Mouse (Mus musculus): ENCODE data around the gene Plcb4. TPM values are rescaled to one million over a fixed set of nuclear protein-coding genes. Genes with fewer than 3 reads are reported as not detected.
"Not testable (repeated sequence)": the region's sequence is repeated elsewhere in the genome, so short reads cannot be mapped to it uniquely, and the experiment has no call there.

Plcb4 gene
- total RNA-seq, 2 experiments from 2014 or later, result 25.7 to 34.5 TPM

DNA sequence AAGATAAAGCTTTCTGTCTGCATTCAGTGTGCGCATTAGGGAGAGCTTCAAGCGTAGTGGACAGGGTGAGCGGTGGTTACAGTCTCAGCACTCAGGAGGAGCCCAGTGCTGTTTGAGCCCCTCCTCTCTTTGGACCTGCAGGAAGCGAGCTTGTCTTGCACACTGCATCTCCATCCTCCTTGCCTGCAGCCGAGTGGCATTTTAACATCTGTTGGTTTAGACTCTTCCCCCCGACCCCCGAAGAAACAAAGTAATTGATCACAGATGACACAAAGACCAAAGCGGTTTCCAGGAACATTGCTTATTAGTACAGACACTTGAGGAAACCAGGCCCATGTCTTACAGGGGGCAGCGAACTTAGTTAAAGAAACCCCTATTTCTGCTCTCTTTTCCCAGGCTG, 207.6 kb downstream of the Plcb4 start:
- no peak for DNase-seq
- intact Hi-C loops (cut with DNase I; ENCODE audit: low total_unique reads), result no loop called here

DNA sequence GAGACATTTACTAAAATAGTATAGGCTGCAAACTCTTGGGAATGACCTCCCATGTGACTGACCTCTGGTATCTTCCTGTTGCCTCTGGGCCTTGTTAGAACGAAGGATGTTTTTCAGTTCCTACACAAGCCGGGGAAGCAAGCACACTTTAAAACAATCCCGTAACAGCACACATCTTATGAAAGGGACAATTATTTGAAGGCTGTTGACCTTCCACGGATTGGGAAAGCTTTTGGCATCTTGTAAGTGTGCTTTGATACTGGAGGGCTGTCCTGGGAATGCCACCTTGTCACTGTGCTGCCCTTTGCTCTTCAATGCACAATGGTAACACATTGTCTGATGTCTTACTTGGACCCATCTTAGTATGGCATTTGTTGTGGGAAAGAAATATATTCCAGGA, 208.0 kb downstream of the Plcb4 start:
- no peak for DNase-seq
- intact Hi-C loops (cut with DNase I; ENCODE audit: low total_unique reads), result no loop called here

DNA sequence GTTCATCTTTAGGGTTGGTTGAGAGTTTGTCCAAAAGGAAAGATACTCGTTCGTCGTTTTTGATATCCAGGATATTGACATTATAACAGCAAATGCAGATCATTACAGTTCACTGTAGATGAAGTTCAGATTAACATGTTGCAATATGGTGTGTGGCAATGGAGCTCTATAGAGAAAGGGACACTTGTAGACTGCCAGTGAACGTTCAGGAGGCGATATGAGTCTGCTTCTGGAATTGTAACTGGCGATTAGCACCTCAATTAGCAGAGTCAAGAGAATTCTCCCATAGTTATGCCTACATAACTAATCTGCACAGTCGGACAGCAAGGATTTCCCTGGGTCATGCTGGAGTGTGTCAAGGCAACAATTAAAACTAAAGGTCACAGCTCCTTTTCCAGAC, 210.8 kb downstream of the Plcb4 start:
- intact Hi-C loops (cut with DNase I; ENCODE audit: low total_unique reads), result loop anchor here (10.0 kb wide), 1 partner anchor 55 kb away; no protein-coding TSS in a partner anchor
- DNase-seq, result no peak

DNA sequence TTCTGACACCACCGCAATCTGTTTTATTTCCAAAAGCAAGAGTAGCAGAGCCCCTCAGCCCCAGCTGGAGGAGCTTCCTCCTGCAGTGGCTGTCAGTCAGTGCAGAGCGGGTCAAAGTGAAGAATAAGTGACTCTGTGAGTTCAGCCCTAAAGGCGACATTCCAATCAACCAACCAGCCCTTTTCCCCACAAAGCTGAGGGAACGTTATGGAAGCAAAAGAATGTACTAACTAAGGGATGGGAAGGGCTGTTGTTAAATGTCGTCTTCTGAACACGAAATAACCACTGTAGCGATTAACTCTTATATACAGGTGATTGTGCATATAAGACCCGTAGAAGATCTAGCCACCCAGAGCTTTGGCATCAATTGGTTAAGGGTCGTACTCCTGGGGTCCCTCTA, 214.3 kb downstream of the Plcb4 start:
- intact Hi-C loops (cut with DNase I; ENCODE audit: low total_unique reads), result loop anchor here (10.0 kb wide), 1 partner anchor 58 kb away; no protein-coding TSS in a partner anchor
- DNase-seq, result no peak

DNA sequence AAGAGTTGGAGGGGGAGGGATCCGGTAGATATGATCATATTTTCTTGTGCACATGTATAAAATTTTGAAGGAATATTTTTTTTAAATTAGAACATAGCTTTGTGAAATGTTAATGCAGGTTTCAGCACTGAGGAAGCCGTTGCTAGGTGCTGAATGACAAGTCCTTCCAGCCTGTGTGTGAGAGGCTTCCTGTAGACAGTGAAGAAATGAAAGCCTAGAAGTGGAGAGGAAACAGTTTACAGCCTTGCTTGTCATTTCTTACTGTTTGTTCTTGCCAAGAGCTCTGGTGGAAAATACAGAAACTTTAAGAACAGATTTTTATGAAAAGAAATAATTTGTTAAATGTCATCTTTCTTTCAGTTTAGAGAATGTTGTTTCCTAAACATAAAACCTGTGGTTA, 214.9 kb downstream of the Plcb4 start:
- DNase-seq, result no peak
- intact Hi-C loops (cut with DNase I; ENCODE audit: low total_unique reads), result loop anchor here (10.0 kb wide), 1 partner anchor 59 kb away; no protein-coding TSS in a partner anchor

DNA sequence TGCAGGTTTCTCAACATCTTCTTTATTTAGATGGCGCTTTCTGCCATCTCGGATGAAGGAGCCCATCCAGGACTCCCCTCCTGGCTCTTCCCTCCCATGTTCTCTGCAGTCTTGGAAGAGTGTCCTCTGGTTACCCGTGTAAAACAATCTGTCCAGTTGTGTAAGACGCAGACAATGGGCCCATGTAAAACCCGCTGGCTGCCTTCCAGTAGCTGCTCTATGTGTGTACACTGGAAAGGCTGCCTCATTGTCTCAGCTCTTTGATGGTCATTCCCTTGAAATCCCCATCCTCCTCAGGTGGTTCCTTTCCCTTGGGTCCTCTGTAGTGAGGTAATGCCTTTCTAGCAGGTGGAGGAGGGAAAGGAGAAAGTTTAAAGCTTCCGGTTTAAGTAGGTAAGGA, 216.7 kb downstream of the Plcb4 start:
- DNase-seq, result peak; percentile 45
- intact Hi-C loops (cut with DNase I; ENCODE audit: low total_unique reads), result loop anchor here (10.0 kb wide), 1 partner anchor 61 kb away; no protein-coding TSS in a partner anchor

DNA sequence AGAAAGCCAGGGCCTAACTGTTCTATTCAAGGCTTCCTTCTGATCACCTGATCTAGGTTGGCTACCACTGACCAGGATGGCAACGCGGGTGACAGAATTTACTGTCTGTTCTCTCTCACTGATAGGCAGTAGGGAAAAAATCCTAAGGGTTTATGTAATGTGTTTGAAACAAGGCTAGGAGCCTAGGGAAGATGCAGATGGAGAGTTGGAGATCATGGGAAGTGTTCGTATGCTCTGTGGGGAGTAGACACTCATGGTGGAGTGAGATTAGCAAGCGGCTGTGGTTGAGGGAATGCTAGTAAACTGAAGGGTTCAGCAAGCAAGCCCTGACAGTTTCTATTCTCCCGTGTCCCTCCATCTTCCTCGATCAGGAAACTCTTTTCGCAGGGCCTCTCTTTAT, 220.5 kb downstream of the Plcb4 start:
- intact Hi-C loops (cut with DNase I; ENCODE audit: low total_unique reads), result loop anchor here (10.0 kb wide), 1 partner anchor 65 kb away; no protein-coding TSS in a partner anchor
- no peak for DNase-seq

DNA sequence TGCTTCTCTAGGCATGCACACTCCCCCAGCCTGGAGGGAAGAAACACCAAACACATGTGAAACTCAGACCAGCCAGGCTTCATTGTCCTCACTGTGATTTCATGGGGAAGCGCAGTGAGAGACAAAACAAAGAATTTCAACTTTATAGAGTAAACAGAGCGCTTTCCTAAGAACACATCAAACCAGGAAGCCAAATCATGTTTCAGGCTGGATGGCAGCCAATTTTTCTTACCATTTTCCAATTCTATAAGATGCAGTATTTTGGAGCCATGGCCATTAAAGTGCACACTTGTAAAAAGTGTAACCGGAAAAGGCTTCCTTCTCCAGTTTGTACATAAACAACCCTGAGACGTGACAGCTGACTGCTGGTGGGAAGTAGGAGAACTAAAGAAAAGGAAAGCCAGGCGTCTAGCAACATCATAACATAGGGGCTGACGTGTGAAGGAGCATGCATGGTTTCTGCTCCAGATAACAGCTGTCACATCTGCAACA, 221.5 kb downstream of the Plcb4 start:
- intact Hi-C loops (cut with DNase I; ENCODE audit: low total_unique reads), result no loop called here
- no peak for DNase-seq

DNA sequence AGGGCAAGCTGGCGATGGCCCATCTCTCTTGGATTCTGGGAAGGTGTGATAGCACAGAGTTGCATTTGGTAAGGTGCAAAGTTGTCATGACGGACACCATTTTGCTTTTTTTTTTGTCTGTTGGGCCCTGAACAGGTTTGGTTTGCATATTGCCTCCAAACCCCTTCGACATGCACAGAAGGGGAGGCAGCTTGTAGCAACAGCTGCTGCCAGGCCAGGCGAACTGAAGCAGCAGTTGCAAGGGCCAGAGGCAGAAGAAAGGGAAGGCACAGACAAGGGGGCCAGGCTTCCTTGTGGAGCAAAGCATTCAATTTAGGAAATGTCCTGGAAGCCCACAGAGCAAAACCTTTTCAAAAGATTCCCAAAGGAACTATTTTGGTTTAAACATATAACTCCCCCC, 224.5 kb downstream of the Plcb4 start:
- intact Hi-C loops (cut with DNase I; ENCODE audit: low total_unique reads), result no loop called here
- DNase-seq, result no peak

DNA sequence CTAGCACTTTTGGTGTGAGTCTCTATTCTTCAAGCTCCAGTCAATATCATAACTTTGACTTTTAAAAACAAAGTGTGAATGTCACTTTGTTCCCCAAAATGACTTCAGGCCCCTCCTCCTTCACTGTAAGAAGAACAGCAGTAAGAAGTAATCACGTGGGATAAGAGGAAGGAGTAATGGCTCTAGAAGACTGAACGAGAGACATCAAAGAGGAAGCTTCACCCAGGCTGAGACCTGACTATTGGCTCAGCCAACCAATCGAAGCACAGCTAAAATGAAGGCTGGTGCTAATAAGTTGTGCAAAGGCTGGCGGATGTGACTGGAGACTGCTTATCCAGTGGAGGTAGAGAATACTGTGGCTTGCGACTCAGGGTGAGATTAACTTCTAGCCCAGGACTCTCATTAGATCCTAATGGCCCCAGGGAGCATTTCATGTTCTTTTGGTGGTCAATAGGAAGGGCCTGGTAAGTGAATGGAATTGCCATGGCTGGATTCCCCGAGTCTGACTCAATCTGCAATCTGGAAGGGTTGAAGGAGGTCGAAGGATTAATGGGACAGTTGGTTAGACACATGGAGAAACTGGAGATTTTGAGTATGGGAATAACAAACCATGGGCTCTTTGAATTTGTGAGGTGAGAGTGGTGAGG, 225.8 kb downstream of the Plcb4 start:
- intact Hi-C loops (cut with DNase I; ENCODE audit: low total_unique reads), result no loop called here
- DNase-seq, result no peak

DNA sequence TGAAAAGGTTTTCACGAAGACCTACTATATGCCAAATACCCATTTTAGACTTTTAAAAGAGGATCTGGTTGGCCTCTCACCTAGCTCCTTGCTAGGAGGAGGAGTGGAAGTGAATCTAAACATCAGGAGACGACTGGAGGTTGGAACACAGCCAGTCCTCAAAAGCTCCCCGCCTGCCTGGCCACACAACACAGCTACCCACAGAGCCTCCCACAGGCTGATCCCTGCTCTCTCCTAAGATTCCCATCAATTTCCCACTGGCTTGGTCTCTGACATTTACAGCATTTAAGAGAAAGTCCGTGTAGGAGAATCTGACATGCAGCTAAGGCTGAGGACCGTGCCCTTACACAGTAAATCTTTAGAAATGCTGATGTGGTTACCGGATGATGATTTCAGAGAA, 226.8 kb downstream of the Plcb4 start:
- no peak for DNase-seq
- intact Hi-C loops (cut with DNase I; ENCODE audit: low total_unique reads), result no loop called here

DNA sequence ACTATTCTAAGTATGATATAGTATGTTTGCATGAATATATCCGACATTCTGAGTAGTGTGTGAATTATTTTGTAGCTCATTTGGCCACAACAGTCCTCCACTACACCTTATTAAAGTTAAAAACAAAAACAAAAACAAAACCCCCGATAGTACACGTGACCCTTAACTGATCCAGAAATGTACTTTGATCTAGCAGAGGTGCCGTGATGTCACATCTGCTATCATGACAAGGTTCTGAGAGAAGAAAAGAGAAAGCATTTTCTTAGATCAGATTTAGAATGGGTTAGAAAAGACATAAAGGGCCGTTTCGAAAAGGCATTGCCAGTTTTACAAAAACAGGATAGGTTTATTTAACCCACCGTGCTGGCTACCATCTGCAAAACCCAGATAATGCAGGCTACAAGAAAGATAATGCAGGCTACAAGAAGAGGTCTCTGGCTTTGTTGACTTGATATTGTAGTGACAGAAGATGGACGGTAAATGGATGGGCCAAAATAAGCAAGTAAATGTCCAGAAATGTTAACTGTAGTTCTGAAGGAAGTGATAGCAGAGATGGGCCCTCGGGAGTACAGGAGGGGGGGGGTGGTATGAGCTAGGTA, 227.4 kb downstream of the Plcb4 start:
- intact Hi-C loops (cut with DNase I; ENCODE audit: low total_unique reads), result no loop called here
- DNase-seq, result no peak

DNA sequence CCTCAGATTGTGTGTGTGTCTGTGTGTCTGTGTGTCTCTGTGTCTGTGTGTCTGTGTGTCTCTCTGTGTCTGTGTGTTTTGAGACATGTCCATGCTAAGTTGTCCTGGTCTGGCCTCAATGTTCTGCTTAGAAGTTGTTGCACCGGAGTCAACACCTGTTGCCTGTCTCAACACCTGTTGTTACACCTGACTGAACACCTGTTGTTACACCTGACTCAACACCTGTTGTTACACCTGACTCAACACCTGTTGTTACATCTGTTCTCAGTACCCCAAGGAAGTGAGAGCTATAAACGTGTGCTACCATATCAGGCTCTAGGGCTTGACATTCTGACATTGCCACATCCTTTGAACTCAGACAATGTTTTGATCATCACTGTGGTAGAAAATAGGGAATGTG, 229.0 kb downstream of the Plcb4 start:
- intact Hi-C loops (cut with DNase I; ENCODE audit: low total_unique reads), result no loop called here
- no peak for DNase-seq

DNA sequence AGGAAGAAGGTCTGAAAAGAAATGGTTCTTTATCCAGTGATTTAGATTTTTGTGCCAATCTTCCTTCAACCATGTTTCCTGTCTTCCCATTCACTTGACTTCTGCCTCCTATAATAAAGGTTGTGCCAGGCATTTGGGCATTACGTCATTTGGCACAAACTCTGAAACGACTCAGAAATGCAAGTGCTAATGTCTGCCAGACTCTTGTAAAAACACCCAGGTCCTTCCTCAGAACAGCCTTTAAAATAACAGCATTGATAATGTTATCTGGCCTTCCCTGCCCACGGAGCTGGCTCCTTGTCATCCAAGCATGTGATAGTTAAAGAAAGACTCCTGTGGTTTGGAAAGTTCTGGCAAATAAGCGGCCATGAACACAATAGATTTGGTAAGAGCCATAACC, 229.4 kb downstream of the Plcb4 start:
- intact Hi-C loops (cut with DNase I; ENCODE audit: low total_unique reads), result no loop called here
- no peak for DNase-seq

DNA sequence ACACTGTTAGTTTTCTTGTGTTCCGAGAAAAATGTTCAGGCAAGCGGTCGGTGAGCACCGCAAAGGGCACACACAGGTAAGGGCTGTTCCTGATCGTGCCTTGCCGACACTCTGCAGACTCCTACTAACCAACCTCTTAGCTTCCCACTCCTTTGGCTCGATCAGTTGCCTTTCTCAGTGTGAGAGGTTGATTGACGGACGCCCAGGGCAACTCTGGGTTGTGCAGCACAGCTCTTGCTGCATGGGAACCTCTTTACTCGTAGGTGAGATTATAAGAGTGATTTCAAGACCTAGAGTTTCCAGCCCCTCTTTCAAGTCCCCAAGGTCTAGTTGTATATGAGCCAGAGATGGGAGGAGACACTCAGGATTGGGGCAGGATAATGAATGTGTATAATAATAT, 230.0 kb downstream of the Plcb4 start:
- intact Hi-C loops (cut with DNase I; ENCODE audit: low total_unique reads), result no loop called here
- DNase-seq, result no peak

DNA sequence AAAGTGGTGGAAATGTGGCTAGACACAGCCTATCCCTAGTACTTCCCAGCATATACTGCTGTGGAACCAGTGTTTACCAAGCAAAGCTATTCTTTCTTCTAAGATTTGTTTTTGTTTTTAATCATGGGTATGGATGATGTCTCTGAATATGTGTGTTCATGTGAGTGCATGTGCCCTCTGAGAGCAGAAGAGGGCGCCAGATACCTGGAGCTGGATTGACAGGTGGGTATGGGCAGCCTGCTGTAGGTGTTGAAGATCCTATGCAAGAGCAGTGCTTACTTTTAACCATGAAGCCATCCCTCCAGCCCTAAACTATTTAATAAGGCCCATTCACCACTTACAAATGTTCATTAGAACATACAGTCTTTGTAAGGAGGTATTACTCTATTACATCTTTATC, 231.3 kb downstream of the Plcb4 start:
- no peak for DNase-seq
- intact Hi-C loops (cut with DNase I; ENCODE audit: low total_unique reads), result no loop called here

DNA sequence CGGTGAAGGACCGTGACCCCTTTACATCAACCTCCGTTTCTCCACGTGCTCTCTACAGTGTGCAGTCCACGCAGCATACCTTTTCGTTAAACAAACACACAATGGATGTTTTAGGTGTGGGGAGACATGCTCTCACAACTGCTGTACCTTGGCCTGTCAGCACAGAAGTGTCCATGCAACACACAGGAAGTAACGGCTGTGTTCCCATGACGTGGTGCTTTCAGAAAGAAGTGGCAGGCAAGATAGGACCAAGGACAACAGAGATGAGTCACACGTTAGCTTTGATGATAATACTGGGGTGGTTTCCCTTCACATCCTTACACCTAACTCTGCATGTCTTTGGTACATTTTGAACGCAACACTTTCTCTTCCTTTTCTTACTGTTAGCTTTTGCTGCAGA, 232.3 kb downstream of the Plcb4 start:
- intact Hi-C loops (cut with DNase I; ENCODE audit: low total_unique reads), result no loop called here

DNA sequence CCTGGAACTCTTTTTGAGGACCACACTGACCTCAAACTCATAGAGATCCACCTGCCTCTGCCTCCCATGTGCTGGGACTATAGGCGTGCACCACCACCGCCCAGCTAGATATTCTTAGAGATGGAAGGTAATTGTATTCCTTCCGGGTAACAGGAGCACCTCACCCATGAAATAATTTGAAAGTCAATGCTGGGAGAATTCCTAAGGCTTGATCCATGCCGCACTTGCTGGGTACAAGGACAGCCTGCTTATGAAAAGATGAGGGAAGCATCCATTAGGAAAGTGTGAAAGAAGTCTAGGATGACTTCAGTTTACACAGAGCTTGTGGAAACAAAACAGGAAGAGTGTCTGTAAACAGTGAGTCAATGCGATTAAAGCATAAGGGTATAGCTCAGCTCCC, 232.9 kb downstream of the Plcb4 start:
- intact Hi-C loops (cut with DNase I; ENCODE audit: low total_unique reads), result no loop called here
- no peak for DNase-seq

More for the DNA sequence above, 232.3 kb downstream of the Plcb4 start:
- DNase-seq, result no peak

DNA sequence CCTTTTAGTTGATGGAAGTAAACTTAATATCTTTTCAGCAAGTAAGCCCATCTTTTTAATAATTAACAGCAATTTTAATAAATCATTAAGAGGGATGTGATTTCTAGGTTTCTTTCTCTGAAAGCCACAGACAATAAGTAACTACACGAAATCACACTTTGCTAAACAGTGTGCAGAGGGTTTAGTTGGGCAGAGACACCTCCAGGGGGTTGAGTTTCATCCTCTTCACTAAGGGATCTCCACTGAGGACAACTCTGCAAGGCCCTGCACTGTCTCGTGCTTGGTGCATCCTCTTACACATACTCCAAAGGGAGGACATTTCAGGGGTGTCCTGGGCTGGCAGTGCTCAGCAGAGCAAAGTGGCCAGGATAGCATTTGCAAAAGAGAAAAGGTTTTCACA, 235.8 kb downstream of the Plcb4 start:
- intact Hi-C loops (cut with DNase I; ENCODE audit: low total_unique reads), result no loop called here
- DNase-seq, result no peak

DNA sequence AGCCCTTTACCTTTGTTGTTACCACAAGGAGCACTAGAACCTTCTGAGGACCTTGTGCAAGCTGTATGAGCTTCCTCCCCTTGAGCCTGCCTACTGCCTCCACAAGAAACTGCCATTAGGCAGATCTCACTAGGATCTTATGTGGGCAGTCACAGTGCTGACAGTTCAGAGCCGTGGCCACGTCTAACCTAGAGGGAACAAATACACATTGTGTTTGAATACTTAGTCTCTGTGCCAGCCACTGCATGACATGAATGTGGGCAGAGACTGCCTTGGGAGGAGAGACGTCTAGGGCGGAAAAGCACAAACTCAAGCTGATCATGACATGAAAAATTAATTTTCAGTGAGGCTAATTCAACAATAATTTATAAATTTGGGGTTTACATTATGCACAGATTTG, 239.2 kb downstream of the Plcb4 start:
- DNase-seq, result no peak
- intact Hi-C loops (cut with DNase I; ENCODE audit: low total_unique reads), result no loop called here

DNA sequence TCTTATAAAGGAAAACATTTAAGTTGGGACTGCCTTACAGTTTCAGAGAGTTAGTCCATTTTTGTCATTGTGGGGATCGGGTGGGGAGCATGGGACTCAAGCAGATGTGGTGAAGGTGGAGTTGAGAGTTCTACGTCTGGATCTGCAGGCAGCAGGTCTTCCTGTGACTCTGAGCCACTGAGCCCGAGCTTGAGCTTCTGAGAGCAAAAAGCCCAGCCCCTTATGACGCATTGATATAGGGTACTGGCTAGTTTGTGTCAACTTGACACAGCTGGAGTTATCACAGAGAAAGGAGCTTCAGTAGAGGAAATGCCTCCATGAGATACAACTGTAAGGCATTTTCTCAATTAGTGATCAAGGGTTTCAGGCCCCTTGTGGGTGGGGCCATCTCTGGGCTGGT, 241.1 kb downstream of the Plcb4 start:
- DNase-seq; intact Hi-C loops (cut with DNase I; ENCODE audit: low total_unique reads): not testable (repeated sequence)

Data from gastrocnemius, postnatal 14 days (tissue).